In the genomic region with DNA sequence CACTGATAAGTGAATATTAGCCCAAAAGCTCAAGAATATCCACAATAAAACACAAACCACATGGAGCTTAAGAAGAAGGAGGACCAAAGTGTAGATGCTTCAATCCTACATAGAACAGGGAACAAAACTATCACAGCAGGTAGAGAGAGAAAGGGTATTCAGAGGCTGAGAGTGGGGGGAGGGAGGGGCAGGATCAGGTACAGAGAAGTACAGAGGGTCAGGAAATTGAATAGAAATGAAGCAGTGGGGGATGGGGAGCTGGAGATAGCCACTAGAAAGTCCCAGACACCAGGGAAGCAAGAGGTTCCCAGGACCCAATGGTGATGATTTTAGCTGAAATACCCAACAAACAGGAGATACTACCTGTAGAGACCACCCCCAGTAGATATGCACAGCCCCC, we compare ENCODE assay signal across 27 mouse cellular contexts. TPM values are rescaled to one million over a fixed set of nuclear protein-coding genes. Genes with fewer than 3 reads are reported as not detected.
"Had no signal": no experiment of that assay in that cellular context is flagged by ENCODE, and none has a peak within 500 bp of the region (broad histone marks: within the 10 kb centered on the region; RNA-seq: fewer than 3 reads in every experiment).

No protein-coding gene starts in this region.

- H3K4me2 ChIP-seq: embryonic facial prominence, embryonic 12.5 days; embryonic facial prominence, embryonic 13.5 days; embryonic facial prominence, embryonic 15.5 days; forebrain, embryonic 12.5 days; forebrain, embryonic 13.5 days; forebrain, embryonic 15.5 days; heart, embryonic 11.5 days had no signal

- H3K4me3 ChIP-seq: embryonic facial prominence, embryonic 10.5 days; embryonic facial prominence, embryonic 12.5 days; embryonic facial prominence, embryonic 13.5 days; embryonic facial prominence, embryonic 15.5 days; erythroblast, embryonic 14.5 days; forebrain, embryonic 10.5 days; forebrain, embryonic 12.5 days; forebrain, embryonic 13.5 days; forebrain, embryonic 15.5 days; gastrocnemius, adult 2 months; heart, adult 2 months; heart, embryonic 10.5 days had no signal

- H3K9me3 ChIP-seq: embryonic facial prominence, embryonic 10.5 days; embryonic facial prominence, embryonic 12.5 days; embryonic facial prominence, embryonic 15.5 days; forebrain, embryonic 10.5 days; forebrain, embryonic 12.5 days; forebrain, embryonic 13.5 days; forebrain, embryonic 15.5 days; heart, embryonic 10.5 days had no signal

- DNase-seq: cerebellum, postnatal 10 days; cerebellum, postnatal 14 days; cerebellum, postnatal 25 days; cerebellum, postnatal 36 days; embryo, embryonic 11 days; forebrain, postnatal 0 days; gastrocnemius, adult 2 months; gastrocnemius, postnatal 10 days; gastrocnemius, postnatal 14 days; gastrocnemius, postnatal 25 days; gastrocnemius, postnatal 36 days; heart, adult 11 months; heart, adult 18-20 months; heart, adult 2 months had no signal

- H3K36me3 ChIP-seq: embryonic facial prominence, embryonic 12.5 days; embryonic facial prominence, embryonic 15.5 days; forebrain, embryonic 12.5 days; forebrain, embryonic 15.5 days had no signal

- H3K9ac ChIP-seq: embryonic facial prominence, embryonic 12.5 days; embryonic facial prominence, embryonic 13.5 days; embryonic facial prominence, embryonic 15.5 days; forebrain, embryonic 12.5 days; forebrain, embryonic 13.5 days; forebrain, embryonic 15.5 days; forebrain, postnatal 0 days had no signal

- ATAC-seq: forebrain, embryonic 13.5 days; forebrain, embryonic 14.5 days; forebrain, embryonic 15.5 days; forebrain, embryonic 16.5 days; forebrain, postnatal 0 days had no signal

- H3K27ac ChIP-seq: embryonic facial prominence, embryonic 10.5 days; embryonic facial prominence, embryonic 12.5 days; embryonic facial prominence, embryonic 13.5 days; embryonic facial prominence, embryonic 15.5 days; forebrain, embryonic 10.5 days; forebrain, embryonic 12.5 days; forebrain, embryonic 13.5 days; forebrain, embryonic 15.5 days; gastrocnemius, adult 2 months; heart, adult 2 months; heart, embryonic 10.5 days had no signal

- H3K27me3 ChIP-seq: embryonic facial prominence, embryonic 12.5 days; embryonic facial prominence, embryonic 13.5 days; embryonic facial prominence, embryonic 15.5 days; forebrain, embryonic 12.5 days; forebrain, embryonic 13.5 days; forebrain, embryonic 15.5 days had no signal

RNA-seq across cellular contexts. Expression of a gene that starts 21.6 kb away (rescaled TPM):
- polyA plus RNA-seq: erythroblast, embryonic 14.5 days had no signal

RNA-seq across cellular contexts. Expression of a gene that starts 21.7 kb away (rescaled TPM):
- polyA plus RNA-seq: erythroblast, embryonic 14.5 days had no signal
